Mouse (Mus musculus): ENCODE measurements around the gene Nipsnap3a. TPM values are rescaled to one million over a fixed set of nuclear protein-coding genes. Genes with fewer than 3 reads are reported as not detected.

The Nipsnap3a gene
- polyA plus RNA-seq, 1 experiment: not detected

DNA sequence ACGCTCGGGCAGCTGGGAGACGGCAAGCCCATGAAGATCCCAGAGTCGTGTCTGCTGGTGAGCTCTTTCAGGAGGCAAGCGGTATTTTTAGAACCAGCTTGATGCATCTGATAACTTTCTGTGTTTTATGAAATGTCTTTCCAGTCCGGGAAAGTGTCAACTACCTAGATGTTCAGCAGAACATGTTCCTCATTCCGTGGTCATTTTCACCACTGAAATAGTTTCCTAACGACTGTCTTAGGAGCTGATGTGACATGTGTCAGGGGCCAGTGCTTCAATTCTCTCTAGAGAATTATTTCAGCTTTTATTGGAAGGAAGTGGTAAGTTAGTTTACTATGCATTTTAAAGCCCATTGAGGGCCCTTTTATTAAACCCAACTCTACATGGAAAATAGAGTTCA, 11.1 kb downstream of the Nipsnap3a start:
- WGBS: 42% methylated on average over 8 of the region's 8 CpGs
- H3K27ac ChIP-seq (ENCODE audit: insufficient read depth, low read length): no peak overlapping the region

DNA sequence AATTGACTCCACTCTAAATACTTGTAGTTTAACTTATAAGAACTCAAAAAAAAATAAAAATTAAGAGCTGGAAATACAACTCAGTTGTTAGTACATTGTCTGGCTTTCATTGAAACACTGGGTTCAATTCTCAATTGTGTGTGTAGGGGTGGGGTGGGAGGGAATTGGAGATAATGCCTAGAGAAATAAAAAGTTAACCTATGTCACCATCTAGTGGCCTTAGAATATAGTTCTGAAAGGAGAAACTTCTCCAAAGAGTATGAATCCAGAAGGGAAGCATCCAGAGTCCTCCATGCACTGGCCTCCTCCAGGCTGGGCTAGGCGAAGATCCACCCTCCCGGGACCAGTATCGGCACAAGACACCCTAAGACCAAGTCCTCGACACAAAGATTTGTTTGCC, 20.1 kb downstream of the Nipsnap3a start:
- Histone ChIP-seq H3K4me1 (ENCODE audit: control insufficient read depth, insufficient read depth, low read length) (no peaks in the 10 kb centered on the region), H3K27ac (ENCODE audit: insufficient read depth, low read length) (no peak overlapping the region), H3K27me3 (ENCODE audit: control insufficient read depth, insufficient read depth, low read length) (no peaks in the 10 kb centered on the region), H3K4me3 (replicated peaks; ENCODE audit: insufficient read depth, low read depth, low read length) (no peak overlapping the region)
- TF ChIP-seq POLR2A (IDR thresholded peaks at IDR 0.05; ENCODE audit: borderline replicate concordance, insufficient read depth, low read length) (no peak), CTCF (IDR thresholded peaks at IDR 0.05; ENCODE audit: borderline replicate concordance, insufficient read depth, low read depth, low read length) (no peak)
- no peak for DNase-seq
- 67% methylated on average over 4 of the region's 4 CpGs for WGBS

More for the DNA sequence above, 11.1 kb downstream of the Nipsnap3a start:
- TF ChIP-seq POLR2A (IDR thresholded peaks at IDR 0.05; ENCODE audit: borderline replicate concordance, insufficient read depth, low read length) (no peak), CTCF (IDR thresholded peaks at IDR 0.05; ENCODE audit: borderline replicate concordance, insufficient read depth, low read depth, low read length) (no peak)
- DNase-seq: no peak
- Histone ChIP-seq H3K27me3 (ENCODE audit: control insufficient read depth, insufficient read depth, low read length) (no peaks in the 10 kb centered on the region), H3K4me1 (ENCODE audit: control insufficient read depth, insufficient read depth, low read length) (no peaks in the 10 kb centered on the region), H3K4me3 (replicated peaks; ENCODE audit: insufficient read depth, low read depth, low read length) (no peak overlapping the region)

DNA sequence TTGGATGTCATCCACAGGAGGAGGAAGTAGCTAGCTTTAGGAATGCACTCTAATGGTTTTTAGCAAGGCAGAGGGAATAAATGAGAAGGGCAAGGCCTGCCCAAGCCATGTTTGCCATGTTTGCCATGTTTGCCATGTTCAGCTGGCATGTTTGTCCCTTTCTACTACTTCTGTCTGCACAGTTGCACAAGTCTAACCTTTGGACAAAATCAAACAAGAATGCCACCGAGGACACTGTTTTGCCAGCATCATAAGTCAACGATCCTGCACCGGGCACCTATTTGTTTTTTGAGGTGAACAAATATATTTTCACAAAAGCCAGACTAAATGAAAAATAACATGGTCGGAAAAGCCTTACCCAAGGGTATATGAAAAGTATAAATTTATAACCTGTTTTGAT, 20.8 kb downstream of the Nipsnap3a start:
- 94% methylated on average over 4 of the region's 4 CpGs for WGBS
- Histone ChIP-seq H3K4me3 (replicated peaks; ENCODE audit: insufficient read depth, low read depth, low read length) (no peak overlapping the region), H3K4me1 (ENCODE audit: control insufficient read depth, insufficient read depth, low read length) (no peaks in the 10 kb centered on the region), H3K27ac (ENCODE audit: insufficient read depth, low read length) (no peak overlapping the region), H3K27me3 (ENCODE audit: control insufficient read depth, insufficient read depth, low read length) (no peaks in the 10 kb centered on the region)
- no peak for DNase-seq
- TF ChIP-seq POLR2A (IDR thresholded peaks at IDR 0.05; ENCODE audit: borderline replicate concordance, insufficient read depth, low read length) (no peak), CTCF (IDR thresholded peaks at IDR 0.05; ENCODE audit: borderline replicate concordance, insufficient read depth, low read depth, low read length) (no peak)

DNA sequence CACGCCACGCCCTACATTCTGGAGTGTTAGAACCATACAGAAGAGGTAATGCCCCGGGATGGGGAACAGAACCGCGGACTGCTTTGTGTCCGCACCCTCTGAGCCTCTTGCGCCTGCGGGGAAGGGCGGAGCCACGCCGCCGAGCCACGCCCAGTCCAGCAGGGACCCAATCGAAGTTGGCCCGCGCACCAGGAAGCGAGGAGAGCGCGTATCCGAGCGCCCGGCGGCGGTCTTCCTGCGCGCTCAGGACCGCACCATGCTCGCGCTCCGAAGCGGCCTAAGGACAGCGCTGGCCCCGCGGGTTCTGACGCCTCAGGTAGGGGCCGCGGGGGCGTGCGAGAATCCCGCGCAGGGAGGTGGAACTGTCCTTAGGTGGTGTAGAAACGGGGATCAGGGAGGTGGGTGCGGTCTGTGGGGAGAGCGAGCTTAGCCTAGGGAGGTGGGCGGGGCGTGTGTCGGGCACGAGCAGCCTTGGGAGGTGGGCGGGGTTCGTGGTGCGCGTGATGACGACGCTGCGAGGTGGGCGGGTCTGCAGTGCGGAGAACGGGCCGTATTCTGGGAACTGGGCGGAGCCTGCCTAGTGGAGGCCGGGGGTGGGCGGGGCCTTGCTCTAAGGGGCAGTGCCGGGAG, 22.8 kb downstream of the Nipsnap3a start, which contains the start of gene Nipsnap3b:
Gene Nipsnap3b (plus strand): TSS at position 149 of the 630 bp plus-strand sequence.
- H3K4me1 ChIP-seq (ENCODE audit: control insufficient read depth, insufficient read depth, low read length): no peaks in the 10 kb centered on the region
- under 1% methylated on average over 63 of the region's 63 CpGs for WGBS
- peak within 1 kb of the TSS; percentile 66 for H3K4me3 ChIP-seq (replicated peaks; ENCODE audit: insufficient read depth, low read depth, low read length)
- peak; percentile 93 to 94 for DNase-seq
- no peaks in the 10 kb centered on the region for H3K27me3 ChIP-seq (ENCODE audit: control insufficient read depth, insufficient read depth, low read length)
- no peak within 1 kb of the TSS for H3K27ac ChIP-seq (ENCODE audit: insufficient read depth, low read length)
- no peak; the same call in 1 of the 2 replicates for TF ChIP-seq POLR2A (IDR thresholded peaks at IDR 0.05; ENCODE audit: borderline replicate concordance, insufficient read depth, low read length)

DNA sequence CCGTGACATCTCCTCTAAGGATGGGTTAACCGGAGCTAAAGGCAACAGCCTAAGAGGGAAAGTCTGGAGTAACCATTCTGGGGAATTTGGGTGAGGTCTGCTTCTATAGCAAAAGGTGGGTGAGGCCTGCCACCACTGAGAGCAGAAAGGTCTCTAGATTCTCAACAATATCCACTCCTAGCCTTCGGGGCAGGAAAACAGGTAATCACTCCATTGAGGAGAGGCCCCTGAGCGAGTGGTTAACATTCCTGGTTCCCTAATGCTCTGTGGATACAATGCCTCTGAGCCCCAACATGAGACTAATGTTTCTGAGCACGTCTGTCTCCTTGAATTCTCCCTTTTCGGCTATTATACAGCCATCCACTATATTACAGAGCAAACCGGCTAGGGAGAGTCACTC, 25.3 kb downstream of the Nipsnap3a start:
- no peak for DNase-seq
- TF ChIP-seq CTCF (IDR thresholded peaks at IDR 0.05; ENCODE audit: borderline replicate concordance, insufficient read depth, low read depth, low read length) (no peak), POLR2A (IDR thresholded peaks at IDR 0.05; ENCODE audit: borderline replicate concordance, insufficient read depth, low read length) (no peak)
- no peaks in the 10 kb centered on the region for H3K27me3 ChIP-seq (ENCODE audit: control insufficient read depth, insufficient read depth, low read length)
- 96% methylated on average over 7 of the region's 7 CpGs for WGBS
- no peak overlapping the region for H3K27ac ChIP-seq (ENCODE audit: insufficient read depth, low read length)
- H3K4me3 ChIP-seq (replicated peaks; ENCODE audit: insufficient read depth, low read depth, low read length): no peak overlapping the region
- no peaks in the 10 kb centered on the region for H3K4me1 ChIP-seq (ENCODE audit: control insufficient read depth, insufficient read depth, low read length)

DNA sequence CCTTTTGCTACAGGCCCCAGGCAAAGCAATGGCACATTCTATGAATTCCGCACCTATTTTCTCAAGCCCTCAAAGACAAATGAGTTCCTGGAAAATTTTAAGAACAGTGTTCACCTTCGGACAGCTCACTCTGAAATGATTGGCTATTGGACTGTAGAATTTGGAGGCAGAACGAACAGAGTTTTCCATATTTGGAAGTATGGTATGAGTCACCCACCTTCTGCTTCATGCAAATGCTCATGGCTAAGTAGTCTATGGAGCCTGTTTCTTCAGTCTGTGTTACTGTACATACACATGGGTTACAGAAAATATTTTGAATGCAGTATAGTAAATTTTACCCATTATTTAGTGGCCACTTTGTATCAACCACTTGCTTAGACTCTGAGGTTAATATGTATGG, 26.0 kb downstream of the Nipsnap3a start:
- H3K4me3 ChIP-seq (replicated peaks; ENCODE audit: insufficient read depth, low read depth, low read length): no peak overlapping the region
- TF ChIP-seq POLR2A (IDR thresholded peaks at IDR 0.05; ENCODE audit: borderline replicate concordance, insufficient read depth, low read length): no peak
- no peak for TF ChIP-seq CTCF (IDR thresholded peaks at IDR 0.05; ENCODE audit: borderline replicate concordance, insufficient read depth, low read depth, low read length)
- H3K27ac ChIP-seq (ENCODE audit: insufficient read depth, low read length): no peak overlapping the region
- H3K4me1 ChIP-seq (ENCODE audit: control insufficient read depth, insufficient read depth, low read length): no peaks in the 10 kb centered on the region
- WGBS: 94% methylated on average over 3 of the region's 3 CpGs
- DNase-seq: no peak
- no peaks in the 10 kb centered on the region for H3K27me3 ChIP-seq (ENCODE audit: control insufficient read depth, insufficient read depth, low read length)

DNA sequence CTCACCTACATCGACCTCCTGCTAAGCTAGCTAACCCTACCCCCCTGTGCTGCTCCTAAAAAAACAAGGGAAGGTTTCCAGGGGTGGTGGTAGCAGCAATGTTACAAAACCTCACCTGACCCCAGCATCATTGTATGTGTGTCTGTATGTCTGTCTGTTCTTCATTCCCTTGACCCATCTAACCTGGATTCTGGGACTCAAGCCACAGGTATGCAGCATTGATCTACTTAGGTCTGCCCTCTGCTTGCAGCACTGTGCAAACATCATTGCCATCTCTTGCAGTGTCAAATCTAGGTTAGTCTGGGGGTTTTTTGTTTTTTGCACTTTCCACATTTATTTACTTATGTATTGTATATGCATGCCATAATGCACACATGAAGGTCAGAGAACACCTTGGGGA, 29.3 kb downstream of the Nipsnap3a start:
- Histone ChIP-seq H3K4me3 (replicated peaks; ENCODE audit: insufficient read depth, low read depth, low read length) (no peak overlapping the region), H3K27me3 (ENCODE audit: control insufficient read depth, insufficient read depth, low read length) (no peaks in the 10 kb centered on the region), H3K27ac (ENCODE audit: insufficient read depth, low read length) (no peak overlapping the region), H3K4me1 (ENCODE audit: control insufficient read depth, insufficient read depth, low read length) (no peaks in the 10 kb centered on the region)
- DNase-seq: no peak
- WGBS: 90% methylated on average over 1 of the region's 1 CpGs
- TF ChIP-seq CTCF (IDR thresholded peaks at IDR 0.05; ENCODE audit: borderline replicate concordance, insufficient read depth, low read depth, low read length): no peak
- no peak for TF ChIP-seq POLR2A (IDR thresholded peaks at IDR 0.05; ENCODE audit: borderline replicate concordance, insufficient read depth, low read length)

DNA sequence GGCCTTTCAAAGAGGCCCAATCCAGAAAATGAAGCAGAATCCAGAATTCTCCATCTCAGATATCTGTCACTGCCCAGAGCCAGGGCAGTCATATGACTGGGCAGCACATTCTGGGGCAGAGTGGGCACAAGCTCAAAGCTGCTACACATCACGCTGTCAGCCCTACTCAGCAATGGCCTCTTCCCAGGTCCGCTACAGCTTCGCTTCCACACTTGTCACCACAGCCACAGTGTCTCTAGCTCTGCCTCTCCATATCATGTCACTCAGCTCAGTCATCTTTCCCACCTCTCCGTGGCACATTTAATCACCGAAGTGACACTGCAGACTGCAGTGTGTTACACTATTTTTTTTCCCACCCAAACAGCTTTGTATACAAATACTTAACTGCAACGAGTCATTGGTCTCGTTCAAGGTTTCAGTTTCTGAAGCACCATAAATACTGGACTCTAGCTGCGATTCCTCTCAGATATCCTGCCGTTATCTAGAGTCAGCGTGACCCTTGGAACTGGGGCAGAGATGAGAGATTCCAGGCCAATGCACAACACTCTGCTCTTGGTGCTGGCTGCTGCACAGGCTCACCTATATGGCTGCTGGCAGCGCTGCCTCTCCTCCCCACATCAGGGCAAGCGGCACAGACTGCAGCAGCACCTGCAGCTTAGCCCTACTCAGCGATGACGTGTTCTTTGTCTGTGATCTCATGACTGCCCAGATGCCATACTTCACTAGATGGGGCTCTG, 34.3 kb downstream of the Nipsnap3a start:
- TF ChIP-seq POLR2A (IDR thresholded peaks at IDR 0.05; ENCODE audit: borderline replicate concordance, insufficient read depth, low read length) (no peak), CTCF (IDR thresholded peaks at IDR 0.05; ENCODE audit: borderline replicate concordance, insufficient read depth, low read depth, low read length) (no peak)
- Histone ChIP-seq H3K27me3 (ENCODE audit: control insufficient read depth, insufficient read depth, low read length) (no peaks in the 10 kb centered on the region), H3K4me1 (ENCODE audit: control insufficient read depth, insufficient read depth, low read length) (no peaks in the 10 kb centered on the region), H3K4me3 (replicated peaks; ENCODE audit: insufficient read depth, low read depth, low read length) (no peak overlapping the region), H3K27ac (ENCODE audit: insufficient read depth, low read length) (no peak overlapping the region)
- WGBS: 87% methylated on average over 14 of the region's 14 CpGs
- DNase-seq: no peak

Measured in cerebellum, adult 2 months (tissue).